Mouse (Mus musculus) right cerebral cortex, postnatal 25 days (tissue): ENCODE data around the gene Cd2.
A peak's percentile ranks its signal among the peaks of the same experiment; 100 is the strongest.

Source experiments
- DNase-seq: peaks from one replicate; pipeline ENCODE4 v3.0.0; 2022

Gene Cd2

DNA sequence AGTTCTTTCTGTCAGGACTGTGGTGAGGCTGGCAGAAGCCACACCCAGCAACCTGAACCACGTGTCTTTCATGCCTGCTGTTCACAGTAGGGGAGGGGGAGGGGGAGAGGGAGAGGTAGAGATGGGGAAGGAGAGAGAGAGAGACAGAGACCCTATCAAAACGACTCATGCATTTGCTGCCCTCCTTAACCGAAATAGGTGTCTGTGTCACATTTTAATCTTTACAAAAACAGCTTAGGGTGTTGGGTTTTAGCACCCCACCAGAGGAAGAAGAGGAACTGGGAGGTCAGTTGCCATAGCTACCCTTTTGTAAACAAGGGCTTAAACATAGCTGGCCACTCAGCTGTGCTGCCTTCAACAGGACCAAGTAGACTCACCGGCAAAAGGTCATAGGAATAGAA is at the start of gene Cd2:
Gene Cd2, minus strand, starts transcription at position 29 of the 401 bp plus-strand sequence.
- DNase-seq: no peak

DNA sequence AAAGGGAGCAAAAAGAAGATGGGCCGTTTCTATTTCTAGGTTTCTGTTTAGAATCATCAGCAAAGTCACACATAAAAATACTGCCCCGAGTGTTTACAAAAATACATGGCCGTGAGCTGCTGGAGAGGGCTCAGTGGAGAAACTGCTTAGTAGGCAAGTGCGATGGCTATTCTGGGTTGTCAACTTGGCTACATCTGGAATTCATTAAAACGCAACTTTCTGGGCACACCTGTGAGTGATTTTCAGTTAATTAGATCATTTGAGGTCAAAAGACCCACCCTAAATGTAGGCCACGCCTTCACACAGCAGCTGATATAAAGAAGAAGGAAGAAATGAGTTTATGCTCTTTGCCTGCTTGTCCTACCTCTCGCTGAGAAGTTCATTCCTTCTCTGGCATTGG is 40.9 kb upstream of the Cd2 start:
- DNase-seq: no peak

DNA sequence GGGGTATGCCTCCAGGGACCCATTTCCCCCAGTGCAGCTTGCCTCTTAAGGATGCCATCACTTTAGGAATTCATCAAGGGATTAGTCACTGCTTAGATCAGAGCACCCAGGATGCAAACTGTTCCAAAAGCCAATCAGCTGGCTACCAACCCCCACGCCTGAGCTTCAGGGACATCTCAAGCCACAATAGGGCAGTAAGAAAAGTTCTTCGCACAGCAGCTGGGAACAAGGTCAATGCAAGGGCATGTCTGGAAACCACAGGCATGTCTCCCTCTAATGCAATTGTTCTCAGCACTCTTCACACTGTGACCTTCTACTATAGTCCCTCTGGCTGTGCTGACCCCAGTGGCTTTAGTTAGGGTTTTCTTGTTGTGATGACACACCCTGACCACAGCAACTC is 39.5 kb upstream of the Cd2 start:
- DNase-seq: no peak

DNA sequence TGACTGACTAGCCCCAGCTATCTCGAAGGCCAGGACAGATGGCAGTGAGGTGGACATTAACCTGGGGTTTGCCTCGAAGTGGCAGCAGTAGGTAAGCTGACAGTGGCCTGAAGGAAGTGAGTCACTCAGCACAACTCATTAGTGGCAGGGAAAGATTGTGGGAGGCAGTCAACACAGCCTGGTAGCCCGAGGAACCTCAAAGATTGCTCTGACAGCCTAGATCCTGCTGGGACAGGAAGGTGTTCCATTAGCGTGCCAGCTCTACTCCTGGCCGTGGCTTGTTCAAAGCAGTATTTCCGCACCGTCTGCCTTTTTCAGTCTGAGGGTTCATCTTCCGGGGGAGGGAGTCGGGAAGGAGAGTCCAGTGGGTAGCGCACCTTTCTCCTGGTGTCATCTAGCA is 34.7 kb upstream of the Cd2 start:
- DNase-seq: no peak

DNA sequence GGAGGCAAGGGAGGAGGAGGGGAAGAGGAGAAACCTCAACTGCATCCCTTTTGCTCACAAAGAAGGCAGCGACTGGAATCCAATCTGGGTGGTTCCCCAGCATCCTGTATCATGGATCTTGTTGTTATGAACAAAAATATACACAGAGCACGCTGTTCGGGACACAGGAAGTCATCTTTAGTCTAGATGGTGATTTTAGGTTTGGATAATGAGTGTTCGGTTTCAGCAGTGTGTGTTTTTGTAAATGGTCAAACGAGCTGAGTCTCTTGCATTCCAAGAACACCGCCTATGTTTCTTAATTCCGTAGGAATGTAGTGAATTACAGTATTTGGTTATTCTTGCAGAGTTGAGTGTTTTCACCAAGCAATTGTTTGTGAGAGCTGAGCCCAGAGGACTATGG is 33.1 kb upstream of the Cd2 start:
- DNase-seq: no peak

DNA sequence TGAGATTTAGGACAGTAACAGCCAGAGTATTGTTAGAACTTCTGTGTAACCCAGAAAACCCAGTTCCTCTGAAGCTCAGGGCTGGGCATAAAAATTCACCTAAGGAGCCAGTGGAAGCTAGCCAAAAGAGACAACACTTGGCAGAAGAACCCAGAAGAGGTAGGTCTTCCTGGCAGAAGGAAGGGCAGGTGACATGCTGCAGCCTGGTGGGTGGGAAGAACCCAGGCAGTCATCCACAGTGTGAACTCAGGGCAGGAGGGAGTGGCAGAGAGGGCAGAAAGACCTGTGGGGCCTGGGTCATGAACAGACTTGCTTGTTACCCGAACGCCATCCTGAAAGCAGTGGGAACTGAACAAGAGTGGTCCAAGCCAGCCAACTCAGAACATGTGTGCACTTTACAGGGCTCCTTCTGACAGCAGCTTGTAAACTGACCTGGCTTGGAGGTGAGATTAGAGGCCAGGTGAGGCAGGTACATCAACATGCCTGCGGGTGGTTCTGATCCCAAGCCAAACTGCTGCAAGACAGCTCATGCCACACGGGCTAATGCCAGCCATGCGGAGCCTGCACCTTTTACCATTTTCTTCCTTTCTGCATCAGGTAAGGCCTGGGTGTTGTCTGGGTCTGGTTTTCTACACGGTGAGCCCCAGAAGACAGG is 30.9 kb upstream of the Cd2 start:
- DNase-seq: no peak

DNA sequence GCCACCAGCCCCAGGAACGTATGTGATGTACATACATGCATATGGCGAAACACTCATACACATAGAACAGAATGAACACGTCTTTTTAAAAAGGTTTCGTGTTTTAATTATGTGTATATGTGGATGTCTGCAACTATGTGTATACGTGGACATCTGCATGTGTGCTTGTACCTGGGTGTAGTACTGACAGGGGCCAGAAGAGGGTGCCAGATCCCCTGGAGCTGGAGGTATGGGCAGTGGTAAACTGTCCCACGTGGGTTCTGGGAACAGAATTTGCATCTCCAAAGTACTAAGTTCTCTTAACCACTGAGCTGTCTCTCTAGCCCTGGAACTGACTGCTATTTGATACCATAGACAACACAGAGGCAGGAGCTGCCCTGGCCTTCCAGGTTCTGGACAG is 30.4 kb upstream of the Cd2 start:
- DNase-seq: no peak

DNA sequence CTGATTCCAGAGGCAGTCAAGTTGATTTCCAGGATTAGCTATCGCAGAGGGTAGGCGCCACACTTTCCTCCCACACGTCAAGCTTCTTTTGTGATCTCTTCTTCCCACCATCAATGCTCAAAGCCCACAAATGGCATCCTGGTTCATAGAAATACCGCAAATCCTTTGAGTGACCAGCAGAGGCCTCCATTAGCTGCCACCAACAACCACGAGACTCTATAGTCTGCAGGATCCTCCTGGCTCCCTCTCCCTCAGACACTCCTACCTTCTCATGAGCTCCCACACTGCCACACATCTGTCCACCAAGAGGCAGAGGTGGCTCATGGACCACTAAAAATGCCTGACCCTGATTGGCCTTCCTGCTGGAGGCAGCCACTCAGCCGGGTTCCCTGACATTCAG is 27.2 kb upstream of the Cd2 start:
- no peak for DNase-seq

DNA sequence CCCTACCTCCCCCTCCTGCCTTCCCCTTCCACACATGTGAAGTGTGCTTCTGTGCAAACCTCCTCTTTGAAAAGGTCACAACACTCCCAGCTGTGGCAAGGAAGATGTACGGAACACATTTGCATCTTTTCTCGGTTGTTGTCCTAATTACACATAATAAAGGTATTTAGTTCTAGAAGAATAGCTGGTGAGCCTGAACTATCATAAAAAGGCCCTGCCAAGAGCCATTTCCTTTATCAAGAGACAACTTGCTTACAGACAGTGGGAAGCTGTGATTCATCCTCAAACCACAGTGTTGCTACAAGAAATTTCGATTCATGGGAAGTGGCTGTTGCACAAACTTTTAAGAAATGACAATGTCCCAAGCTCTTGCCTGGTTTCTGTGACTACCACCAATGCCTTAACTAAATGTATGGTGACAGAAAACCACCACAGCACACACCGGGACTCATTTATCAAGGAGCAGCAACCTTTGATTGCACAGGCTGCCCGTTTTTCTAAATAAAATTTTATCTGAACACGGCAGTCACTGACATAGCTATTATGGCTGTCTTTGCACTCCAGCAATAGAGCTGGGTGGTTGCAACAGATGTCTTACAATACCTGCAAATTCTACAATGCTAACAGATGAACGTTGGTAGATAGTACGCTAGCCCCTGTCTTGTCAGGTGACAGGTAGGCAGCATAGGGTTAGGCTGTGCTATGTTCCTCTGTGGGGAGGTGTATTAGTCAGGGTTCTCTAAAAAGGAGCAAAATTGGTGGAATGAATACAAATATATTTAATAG is 25.7 kb upstream of the Cd2 start:
- no peak for DNase-seq

DNA sequence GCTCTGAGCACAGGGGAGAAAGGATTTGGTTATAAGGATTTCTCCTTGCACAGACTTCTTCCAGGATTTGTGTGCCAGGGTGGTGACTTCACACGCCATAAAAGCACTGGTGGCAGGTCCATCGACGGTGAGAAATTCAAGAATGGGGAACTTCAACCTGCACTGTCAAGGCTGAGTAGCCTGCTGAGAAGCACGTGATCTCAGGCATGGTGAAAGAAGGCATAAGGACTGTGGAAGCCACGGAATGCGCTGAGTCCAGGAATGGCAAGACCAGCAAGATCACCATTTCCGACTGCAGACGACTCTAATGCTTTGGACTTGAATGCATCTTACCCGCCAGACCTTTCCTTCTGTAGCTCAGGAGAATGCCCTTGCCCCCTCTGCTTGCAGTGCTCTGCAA is 23.2 kb upstream of the Cd2 start:
- no peak for DNase-seq

DNA sequence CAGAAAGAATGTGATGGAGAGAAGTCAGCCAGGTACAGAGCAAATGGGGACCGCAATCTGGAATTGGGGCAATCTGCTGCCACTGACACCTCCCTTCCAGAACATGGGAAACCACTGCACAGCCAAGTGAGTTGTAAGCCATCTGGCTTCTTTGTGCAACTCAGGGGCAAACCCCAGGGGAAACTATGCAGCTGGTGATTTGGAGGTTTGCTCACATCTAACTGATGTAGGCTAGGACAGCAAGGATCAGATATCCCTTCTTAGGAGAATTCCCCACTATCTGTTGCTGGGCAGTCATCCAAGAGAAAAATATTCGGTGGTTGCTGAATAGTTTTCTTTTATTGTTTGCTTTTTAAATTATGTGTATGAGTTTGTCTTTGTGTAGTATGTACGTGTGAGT is 21.9 kb upstream of the Cd2 start:
- DNase-seq: no peak

DNA sequence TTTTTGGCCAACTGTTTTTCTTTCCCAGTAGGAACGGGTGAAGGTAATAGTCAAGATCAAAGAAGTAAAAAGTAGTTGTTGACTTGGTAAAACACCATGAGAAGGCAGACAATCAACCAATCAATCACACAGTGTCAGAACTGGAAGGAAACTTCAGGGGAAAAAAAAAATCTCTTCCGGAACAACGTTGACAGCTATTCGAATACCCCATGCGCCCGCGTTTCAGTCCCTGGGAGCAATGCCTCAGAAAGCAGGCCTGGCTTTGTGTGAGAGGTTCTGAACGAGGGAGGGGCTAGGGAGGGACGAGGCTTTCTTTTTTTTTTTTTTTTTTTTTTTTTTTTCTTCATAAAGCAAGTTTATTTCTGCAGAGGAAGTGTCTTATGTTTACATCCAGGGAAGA is 18.4 kb upstream of the Cd2 start:
- DNase-seq: no peak

DNA sequence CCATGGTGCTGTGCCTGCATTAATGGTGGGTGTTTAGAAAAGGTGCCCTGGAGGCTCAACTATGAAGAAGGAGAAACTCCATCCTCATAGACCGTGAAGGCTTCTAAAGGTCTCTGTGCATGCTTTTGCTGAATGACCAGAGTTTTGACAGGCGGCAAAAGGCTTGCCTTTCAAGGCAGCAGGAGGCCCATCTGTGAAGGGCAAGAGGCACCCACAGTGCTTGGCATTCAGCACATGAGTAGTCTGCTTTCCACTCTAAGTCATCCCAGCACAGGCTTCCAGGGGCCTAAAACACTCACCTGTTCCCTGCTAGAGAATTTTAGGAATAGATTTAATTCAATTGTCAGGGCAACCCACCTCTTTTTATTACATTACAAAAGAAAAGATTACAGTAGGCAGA is 17.3 kb upstream of the Cd2 start:
- DNase-seq: no peak

DNA sequence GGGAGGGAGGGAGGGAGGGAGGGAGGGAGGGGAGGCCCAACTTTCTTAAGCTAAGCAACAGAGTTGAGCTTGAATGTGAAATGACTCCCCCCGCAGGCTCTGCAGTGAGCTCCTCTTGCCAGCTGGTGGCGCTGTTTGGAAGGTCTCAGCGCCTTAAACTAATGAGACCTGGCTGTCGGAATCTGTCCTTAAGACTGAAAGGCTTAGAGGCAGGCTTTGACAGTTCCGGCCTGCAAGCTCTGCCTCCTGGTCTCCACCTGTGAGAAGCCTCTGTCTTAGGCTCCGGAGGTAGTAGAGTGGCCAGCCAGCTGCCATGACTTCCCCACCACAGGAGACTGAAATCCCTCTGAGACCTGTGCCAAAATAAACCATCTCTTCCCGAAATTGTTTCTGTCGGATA is 16.4 kb upstream of the Cd2 start:
- DNase-seq: peak; percentile 65

DNA sequence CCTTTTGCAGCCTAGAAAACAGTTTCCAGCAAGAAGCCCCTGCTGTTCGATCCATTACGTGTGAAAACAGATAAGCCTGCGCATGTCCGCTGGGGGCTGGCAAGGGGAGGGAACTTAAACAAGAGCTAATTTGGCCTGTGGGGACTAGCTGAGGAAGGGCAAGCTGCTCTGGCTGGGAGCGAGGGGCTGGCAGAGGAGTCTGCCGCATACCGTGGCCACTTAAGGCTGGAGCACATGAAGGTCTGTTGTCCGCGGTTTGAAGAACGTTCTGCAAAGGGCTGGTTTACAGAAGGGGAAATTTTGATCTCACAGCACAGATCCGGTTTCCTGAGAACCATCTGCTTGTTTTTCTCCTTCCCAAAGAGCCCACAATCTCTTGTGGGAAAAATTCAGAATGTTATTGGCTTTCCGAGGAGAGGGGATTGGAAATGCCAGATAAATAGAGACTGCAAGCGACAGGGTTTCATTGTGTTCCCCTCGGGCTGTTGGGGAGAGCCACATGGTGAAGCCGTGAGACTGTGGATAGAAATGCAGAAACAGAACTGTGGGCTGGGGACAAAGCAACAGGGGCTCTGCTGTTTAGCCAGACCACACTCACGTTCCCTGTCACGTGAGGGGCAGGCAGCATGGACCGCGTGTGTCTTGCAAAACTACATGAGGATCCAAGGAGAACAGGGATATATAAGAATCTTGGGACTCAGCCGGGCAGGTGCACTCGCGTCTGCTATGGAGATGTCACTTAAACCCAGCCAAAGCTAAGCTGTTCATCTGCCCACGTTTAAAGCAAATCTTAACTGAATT is 12.7 kb upstream of the Cd2 start:
- DNase-seq: peak; percentile 56

DNA sequence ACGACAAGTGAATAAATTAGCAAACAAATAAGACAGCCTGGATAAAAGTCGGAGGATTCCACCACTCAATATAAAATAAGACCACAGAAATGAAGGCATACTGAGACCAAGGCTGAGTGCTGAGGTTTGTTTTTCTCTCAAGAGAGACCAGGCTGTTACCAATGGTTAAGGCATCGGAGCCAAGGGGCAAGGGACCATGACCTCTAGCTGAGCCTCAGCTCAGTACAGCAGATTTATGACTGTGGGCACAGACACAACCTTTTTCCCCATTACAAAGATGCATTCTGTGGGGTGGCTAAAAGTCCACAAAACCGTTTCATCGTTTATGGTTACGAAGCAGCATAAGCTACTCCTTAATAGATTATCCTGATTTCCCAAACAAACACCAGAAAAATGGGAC is 11.9 kb upstream of the Cd2 start:
- DNase-seq: no peak

DNA sequence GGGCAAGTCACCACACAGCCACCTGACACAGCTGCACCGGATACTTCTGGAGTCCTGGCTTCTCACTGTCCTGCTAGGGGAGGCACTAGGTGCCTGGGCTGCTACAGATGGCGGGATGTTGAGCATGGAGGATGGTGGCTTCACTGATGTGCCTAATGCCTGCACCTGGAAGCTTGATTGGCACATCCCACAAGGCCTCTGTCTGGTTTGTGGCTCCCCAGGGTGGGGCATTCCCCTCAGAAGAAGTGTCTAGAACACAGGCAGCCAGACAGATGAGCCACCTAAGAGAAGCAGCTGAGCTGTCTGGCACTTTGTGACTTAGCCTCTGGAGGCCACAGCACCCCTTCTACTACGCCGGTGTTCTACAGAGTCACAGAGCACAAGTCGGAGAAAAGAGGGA is 9.5 kb upstream of the Cd2 start:
- no peak for DNase-seq

DNA sequence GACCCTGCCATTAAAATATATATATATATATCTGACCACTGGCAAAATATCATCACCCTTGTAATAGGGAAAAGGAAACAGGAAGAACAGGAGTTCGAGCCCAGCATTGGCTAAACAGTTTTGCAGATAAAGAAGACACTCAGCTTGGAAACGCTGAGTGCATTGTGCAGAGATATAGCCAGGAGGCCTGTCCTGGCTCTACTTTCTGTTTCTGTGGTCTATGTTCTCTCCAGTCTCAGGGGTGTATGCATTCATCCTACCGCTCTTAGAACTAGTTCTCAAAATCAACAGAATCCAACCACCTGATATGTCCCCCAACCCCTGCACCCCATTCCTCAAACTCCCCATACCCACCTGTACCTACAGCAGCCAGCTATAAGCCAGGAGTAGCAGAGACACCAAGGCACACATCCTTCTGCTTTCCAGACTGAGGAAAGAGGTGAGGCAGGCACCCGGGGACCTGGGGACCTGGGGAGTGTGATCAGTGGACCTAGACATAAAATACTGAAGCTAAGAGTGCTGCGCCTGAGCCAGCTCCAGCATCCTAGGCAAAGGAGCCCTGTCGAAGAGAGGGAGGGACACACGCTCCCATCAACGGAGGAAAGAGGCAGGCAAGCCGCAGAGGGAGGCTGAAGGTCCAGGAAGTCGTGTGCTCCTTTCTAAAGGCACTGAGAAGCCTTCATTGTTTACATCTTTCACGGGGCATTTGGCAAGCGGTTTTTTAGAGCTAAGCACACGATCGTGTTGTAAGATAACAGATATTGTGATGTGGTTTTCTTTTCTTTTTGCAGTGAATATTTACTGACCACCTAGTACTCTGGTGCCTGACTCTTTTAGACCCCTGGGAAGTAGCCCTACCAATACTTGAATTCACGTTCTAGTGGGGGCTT is 8.4 kb upstream of the Cd2 start:
- no peak for DNase-seq

DNA sequence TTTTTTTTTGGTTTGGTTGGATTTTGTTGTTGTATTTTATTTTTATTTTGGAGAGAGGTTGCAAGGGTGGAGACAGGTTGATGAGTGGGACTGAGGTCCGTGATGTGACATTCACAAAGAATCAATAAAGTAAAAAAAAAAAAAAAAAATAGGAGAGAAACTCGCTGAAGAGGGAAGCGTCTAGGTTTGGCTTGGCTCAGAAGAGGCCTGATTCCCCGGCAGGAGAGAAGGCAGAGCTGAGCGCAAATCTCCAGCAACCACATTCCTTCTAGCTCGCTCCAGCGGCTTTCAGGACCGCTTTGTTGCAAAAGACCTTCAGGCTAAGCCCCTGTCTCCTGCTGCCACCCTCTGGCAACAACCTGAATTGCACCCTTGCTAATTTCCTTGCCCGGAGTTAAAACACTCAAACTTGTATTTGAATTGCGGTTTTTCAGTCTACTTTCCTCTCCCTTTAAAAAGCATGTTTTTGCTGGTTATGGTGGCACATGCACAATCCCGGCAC is 7.7 kb upstream of the Cd2 start:
- DNase-seq: peak; percentile 87

DNA sequence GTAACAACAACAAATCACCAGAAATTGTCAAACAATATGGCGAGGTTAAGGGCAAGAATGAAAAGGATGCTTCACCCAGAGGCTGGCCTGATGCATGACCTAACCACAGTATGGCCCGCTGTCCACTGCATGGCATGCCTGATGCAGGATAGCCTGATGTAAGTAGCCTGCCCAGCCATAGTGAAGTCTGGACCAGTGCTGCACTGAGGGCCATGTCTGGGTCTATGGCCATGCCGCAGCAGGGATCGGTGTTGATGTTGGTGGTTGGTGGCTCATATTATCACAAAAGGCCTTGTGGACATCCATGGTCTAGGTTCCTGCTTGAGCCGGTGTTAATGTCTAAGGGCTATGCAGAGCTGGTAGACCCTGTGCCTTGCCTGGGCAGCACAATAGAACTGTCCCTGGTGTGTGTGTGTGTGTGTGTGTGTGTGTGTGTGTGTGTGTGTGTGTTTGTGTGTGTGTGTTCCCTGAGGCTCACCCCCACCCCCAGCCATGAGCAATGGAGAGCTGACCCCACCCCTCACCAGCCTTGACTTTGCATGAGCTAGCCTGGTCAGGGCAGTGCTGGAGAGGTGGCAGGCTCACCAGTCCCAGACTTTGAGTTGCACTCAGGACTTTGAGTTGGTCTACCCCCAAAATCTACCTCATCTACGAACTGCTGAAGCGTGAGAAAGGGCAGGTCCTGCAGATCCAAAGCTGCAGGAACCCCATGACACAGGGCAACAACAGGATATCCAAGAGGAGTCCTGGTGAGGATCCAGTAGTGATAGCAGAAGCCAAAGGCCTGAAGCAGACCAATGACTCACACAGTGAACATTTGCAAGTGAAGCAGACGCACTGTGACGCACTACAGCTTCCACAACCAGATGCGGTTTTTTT is 7.0 kb upstream of the Cd2 start:
- DNase-seq: no peak

DNA sequence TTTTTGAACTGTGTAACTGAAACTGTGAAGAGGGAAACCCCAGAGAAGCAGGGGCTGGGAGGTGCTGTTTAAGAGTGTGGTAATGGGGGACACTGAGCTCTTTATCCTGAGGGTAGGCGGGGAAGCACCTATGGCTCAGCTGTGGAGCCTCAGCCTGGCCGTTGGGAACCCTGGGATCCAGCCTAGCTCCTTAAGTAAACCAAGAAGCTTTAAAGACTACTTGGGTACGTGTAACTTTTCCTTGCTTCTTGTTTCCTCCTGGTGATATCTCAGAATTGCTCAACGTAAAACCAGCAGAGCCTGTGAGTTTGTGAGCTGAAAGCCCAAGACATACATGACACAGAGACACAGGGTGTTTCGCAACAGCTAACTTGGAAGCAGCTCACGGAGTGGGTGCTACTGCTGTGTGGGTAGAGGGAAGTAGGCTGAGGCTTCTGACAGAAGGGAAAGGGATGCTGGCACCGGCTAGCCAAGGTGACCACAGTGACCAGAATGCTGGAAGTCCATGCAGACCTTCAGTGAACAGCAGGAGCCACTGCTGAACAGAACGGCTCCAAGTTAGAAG is 5.9 kb upstream of the Cd2 start:
- DNase-seq: no peak
